Mouse (Mus musculus): Measurements from ENCODE around the gene Traf5. TPM values are rescaled to one million over a fixed set of nuclear protein-coding genes. Genes with fewer than 3 reads are reported as not detected.

The Traf5 gene
- total RNA-seq (2014; fragmentation: Nextera tagmentation) (4.8 and 6.2 TPM in 2 replicates), total RNA-seq (2017) (2.7 and 4.9 TPM in 2 replicates)

DNA sequence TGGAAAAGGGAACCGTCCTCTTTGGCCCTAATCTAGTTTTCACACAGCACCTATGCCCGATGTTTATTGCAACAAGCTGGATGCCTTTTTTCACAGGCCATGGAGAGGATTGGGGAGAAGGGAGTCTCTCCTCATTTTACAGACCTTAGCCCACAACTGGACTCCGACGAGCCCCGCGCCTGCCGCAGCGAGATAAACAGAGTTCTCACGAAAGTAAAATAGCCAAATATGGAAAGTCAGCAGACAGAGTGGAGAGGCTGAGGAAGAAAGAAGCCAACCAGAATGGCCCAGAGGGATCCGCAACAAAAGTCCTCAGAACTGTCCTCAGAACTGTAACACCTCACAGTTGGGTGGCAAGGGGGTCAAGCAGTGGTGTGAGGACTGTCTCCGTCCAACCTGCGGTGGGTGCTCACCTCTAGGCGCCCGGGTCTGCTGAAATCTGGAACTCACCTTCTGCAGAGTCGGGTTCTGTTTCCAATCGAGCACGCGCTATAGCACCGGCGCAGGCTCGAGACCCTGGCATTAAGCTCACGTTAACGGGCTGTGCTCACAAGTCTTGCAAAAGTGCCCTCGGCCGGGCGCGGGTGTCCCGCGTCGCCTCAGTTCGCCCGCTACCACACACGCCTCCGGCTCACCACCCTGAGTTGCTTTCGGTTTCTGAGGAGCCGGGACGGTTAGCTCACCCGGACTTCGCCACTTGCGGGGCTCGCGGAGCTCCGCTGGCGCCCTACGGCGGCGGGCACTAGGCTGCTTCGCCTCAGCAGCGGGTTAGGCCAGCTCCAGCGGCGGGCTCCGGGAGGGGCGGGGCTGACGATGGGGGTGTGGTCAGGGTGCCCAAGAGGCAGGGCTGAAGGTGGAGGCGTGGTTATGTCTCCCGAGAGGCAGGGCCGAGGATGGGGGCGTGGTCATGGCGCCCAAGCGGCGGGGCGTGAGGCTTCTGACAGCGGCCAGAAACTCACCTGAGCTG lies at the start of gene Traf5:
Gene Traf5 (minus strand): TSS at position 754 of the 967 bp plus-strand sequence.
- peak; percentile 84 for ATAC-seq (replicated peaks; ENCODE audit: poor library complexity, severe bottlenecking)

DNA sequence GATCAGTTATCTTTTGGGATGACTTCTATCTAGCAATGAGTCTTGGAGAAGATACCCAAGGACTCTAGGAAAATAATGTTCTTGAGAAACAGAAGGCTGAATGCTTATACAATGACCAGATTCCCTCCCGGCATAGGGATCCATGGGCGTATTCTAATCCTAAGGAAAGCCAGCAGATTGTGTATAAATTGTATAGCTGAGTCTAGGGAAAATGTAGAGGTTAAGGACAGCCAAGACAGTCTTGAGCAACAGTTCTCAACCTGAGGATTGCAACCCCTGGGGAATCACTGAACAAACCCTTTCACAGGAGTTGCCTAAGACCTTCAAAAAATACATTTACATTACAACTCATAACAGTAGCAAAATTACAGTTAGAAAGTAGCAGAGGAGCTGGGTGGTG lies 48.0 kb upstream of the Traf5 start:
- no peak for ATAC-seq (replicated peaks; ENCODE audit: poor library complexity, severe bottlenecking)

DNA sequence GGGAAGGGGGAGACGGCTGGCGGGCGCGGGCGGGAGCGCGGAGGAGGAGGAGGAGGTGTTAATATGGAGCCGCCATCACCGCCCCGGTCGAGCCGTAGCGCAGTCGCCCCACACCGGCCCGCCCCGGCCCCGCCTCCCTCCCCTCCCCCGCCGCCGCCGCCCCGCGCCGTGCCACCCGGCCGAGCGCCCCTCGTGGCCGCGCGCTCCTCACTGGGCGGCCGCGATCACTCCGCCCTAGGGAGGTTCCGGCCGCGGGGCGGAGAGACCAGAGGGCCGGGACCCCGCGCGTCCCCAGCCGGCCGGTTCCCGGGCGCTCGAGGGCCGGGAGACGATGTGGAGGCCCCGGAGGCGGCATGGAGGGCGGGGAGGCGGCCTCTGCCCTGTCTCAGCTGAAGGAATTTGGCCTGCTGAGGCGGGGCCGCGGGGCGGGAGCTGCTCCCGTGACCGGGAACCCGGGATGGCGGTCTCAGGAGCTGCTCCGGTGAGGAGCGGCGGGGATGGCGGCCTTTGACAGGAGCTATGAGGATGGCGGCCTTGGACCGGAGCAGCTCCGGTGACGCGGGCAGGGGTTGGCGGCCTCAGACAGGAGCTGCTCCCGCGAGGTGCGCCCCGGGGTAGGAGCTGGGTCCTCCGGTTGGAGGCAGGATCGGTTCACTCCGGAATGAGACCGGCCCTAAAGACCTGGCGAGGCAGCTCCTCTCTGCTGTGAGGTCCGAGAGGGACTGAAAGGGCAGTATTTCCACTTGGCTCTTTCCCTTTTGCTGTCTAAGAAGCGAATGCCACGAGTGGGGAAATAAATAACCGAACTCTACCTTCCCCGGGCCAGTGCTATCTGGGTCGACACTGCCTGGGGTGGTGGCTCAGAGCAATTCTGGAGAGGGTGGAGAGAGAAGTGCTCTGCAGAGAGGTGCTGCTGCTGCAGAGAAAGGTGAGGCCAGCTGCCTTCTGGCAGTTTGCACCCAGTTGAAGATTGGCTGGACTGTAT lies 45.9 kb upstream of the Traf5 start, which contains the start of gene Rcor3:
Gene Rcor3 (minus strand): TSS at position 137 of the 985 bp plus-strand sequence.
- peak; percentile 53 for ATAC-seq (replicated peaks; ENCODE audit: poor library complexity, severe bottlenecking)

GRCm38 (mm10) chr1:192137291-192137925 lies 45.0 kb upstream of the Traf5 start:
- no peak for ATAC-seq (replicated peaks; ENCODE audit: poor library complexity, severe bottlenecking)

- peak; percentile 69 for ATAC-seq (replicated peaks; ENCODE audit: poor library complexity, severe bottlenecking)
Observed at GRCm38 (mm10) chr1:192136561-192137290, 44.4 kb upstream of the Traf5 start.

GRCm38 (mm10) chr1:192130202-192130601 lies 37.8 kb upstream of the Traf5 start:
- no peak for ATAC-seq (replicated peaks; ENCODE audit: poor library complexity, severe bottlenecking)

DNA sequence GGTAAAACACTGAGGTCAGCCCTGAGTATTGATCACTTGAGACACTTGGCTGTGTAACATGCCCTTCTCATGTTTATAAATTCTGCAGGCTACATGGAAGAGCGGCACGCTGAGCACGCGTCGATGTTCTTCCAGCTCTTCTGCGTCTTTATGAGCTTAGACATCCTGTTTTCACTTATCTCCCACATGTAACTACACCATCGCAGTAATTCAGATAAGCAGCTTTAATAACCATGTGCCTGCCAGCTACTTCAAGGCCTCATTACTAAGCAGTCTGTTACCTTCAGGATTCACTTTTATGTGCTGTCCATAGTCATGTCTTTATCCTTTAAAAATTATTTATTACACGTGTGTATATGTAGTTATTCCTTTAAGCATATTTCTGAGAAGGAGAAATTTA lies 36.0 kb upstream of the Traf5 start:
- ATAC-seq (replicated peaks; ENCODE audit: poor library complexity, severe bottlenecking) = no peak

- no peak for ATAC-seq (replicated peaks; ENCODE audit: poor library complexity, severe bottlenecking)
Observed at GRCm38 (mm10) chr1:192125761-192126160, 33.4 kb upstream of the Traf5 start.

- no peak for ATAC-seq (replicated peaks; ENCODE audit: poor library complexity, severe bottlenecking)
Observed at GRCm38 (mm10) chr1:192116262-192116661, 23.9 kb upstream of the Traf5 start.

- ATAC-seq (replicated peaks; ENCODE audit: poor library complexity, severe bottlenecking) = no peak
Observed at GRCm38 (mm10) chr1:192115378-192115777, 23.0 kb upstream of the Traf5 start.

DNA sequence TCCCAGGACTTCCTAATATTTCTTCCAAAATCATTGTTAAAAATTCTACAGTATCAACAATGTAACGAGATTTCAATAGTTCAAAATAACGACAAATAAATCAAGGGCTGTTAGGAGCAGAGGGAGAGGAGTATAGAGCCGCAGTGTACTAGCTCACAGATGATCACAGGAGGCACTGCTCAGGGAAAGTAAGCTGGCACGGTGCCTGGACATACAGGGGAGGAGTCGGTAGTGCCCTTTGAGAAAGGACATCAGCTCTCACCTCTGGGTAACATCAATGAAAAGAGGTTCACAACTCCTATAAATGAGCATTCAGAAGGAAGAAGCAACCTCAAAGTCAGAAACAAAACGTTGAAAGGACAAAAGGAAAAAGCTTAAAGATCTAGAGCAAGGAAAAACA lies 16.8 kb upstream of the Traf5 start:
- no peak for ATAC-seq (replicated peaks; ENCODE audit: poor library complexity, severe bottlenecking)

GRCm38 (mm10) chr1:192107352-192107751 lies 15.0 kb upstream of the Traf5 start:
- peak; percentile 93 for ATAC-seq (replicated peaks; ENCODE audit: poor library complexity, severe bottlenecking)

GRCm38 (mm10) chr1:192105902-192106389 lies 13.6 kb upstream of the Traf5 start:
- no peak for ATAC-seq (replicated peaks; ENCODE audit: poor library complexity, severe bottlenecking)

DNA sequence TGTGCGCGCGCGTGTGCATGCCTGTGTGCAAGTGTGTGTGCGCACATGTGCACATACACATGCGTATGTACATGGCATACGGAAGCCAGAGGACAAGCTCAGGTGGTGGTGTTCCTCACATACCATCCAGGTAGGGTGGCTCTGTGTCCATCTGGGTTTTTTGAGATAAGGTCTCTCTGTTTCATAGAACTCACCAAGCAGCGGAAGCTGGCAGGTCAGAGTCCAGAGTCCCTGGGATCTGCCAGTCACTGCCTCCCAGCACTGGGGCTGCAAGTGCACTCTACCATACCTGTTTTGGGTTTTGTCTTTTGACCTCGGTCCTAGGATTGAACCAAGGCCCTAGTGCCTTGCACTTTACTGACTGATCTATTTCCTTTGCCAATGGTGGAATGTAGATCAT lies 11.7 kb upstream of the Traf5 start:
- ATAC-seq (replicated peaks; ENCODE audit: poor library complexity, severe bottlenecking) = no peak

- ATAC-seq (replicated peaks; ENCODE audit: poor library complexity, severe bottlenecking) = no peak
Observed at GRCm38 (mm10) chr1:192103176-192103575, 10.8 kb upstream of the Traf5 start.

GRCm38 (mm10) chr1:192101359-192101758 lies 9.0 kb upstream of the Traf5 start:
- no peak for ATAC-seq (replicated peaks; ENCODE audit: poor library complexity, severe bottlenecking)

DNA sequence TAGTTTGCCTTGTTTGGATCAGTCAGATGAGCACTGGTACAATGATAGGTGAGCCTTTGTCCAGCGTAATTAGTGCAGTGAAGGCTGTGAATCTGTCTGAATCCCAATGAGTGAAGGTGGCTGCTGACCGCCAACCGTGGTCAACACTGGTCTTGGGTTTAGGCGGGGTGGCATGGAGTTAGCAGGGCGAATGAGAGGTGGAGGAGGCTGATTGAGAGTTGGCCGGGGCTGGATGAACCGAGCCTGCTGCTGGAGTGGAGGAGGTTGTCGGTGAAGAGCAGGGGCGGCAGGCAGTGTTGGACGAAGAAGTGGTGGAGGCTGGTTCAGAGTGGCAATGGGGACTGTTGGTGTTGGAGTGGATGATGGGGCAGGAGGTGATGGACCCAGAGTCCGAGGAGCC lies 8.4 kb upstream of the Traf5 start:
- no peak for ATAC-seq (replicated peaks; ENCODE audit: poor library complexity, severe bottlenecking)

DNA sequence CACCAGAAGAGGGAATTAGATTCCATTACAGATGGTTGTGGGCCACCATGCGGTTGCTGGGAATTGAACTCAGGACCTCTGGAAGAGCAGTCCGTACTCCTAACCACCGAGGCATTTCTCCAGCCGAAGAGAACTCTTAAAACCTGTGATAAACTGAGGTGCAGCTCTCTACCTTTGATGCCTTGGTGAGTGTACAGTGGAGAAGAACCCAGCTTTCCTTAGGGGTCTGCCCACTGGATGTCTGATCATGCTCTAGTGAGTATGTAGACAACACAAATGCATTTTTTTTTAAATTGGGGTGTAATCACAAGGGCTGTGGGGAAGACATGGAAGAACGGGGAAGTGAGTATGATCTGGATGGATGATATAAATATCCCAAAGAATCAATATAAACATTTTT lies 3.3 kb upstream of the Traf5 start:
- ATAC-seq (replicated peaks; ENCODE audit: poor library complexity, severe bottlenecking) = no peak

GRCm38 (mm10) chr1:192094451-192095170 lies 2.3 kb upstream of the Traf5 start:
- peak; percentile 29 for ATAC-seq (replicated peaks; ENCODE audit: poor library complexity, severe bottlenecking)
